Mouse (Mus musculus) heart, postnatal 36 days (tissue): Measurements from ENCODE around the gene Trp53i11. TPM values are rescaled to one million over a fixed set of nuclear protein-coding genes. Genes with fewer than 3 reads are reported as not detected.

Source experiments
- DNase-seq, 2 experiments: peaks; one replicate each; pipeline ENCODE4 v3.0.0; 2021 to 2022
- intact Hi-C: fragments of 180-260 bp; cut with DNase I; formaldehyde crosslinking; loops from one replicate; pipeline ENCODE4 v1.15.1; 2025
- total RNA-seq, 2 experiments: library from RNA; stranded (reverse); gene quantifications; 2 replicates each; pipeline ENCODE4 v1.2.3; 2021

Trp53i11 gene
- total RNA-seq, 2 experiments from 2014 or later = 32.8 to 43.4 TPM

- intact Hi-C loops = loop anchor here (1.0 to 10.0 kb wide), 4 partner anchors 76 to 438 kb away; no protein-coding TSS in a partner anchor
- DNase-seq = peak; percentile 90 to 96
These were observed 39.6 kb downstream of the Trp53i11 start for GRCm38 (mm10) chr2:93226606-93227595.

GRCm38 (mm10) chr2:93227713-93228479, 40.5 kb downstream of the Trp53i11 start:
- DNase-seq = peak in 1 of 2 experiments; percentile 24
- intact Hi-C loops = loop anchor here (1.0 to 10.0 kb wide), 5 partner anchors 39 to 437 kb away; no protein-coding TSS in a partner anchor

GRCm38 (mm10) chr2:93228480-93228824, 41.1 kb downstream of the Trp53i11 start:
- DNase-seq = no peak
- intact Hi-C loops = loop anchor here (2.0 to 10.0 kb wide), 2 partner anchors 38 to 436 kb away; no protein-coding TSS in a partner anchor

GRCm38 (mm10) chr2:93232141-93232540, 44.8 kb downstream of the Trp53i11 start:
- intact Hi-C loops = no loop called here
- no peak for DNase-seq

GRCm38 (mm10) chr2:93237055-93237454, 49.7 kb downstream of the Trp53i11 start:
- intact Hi-C loops = no loop called here
- DNase-seq = no peak

GRCm38 (mm10) chr2:93238864-93239263, 51.5 kb downstream of the Trp53i11 start:
- DNase-seq = no peak
- intact Hi-C loops = no loop called here

GRCm38 (mm10) chr2:93242166-93242565, 54.8 kb downstream of the Trp53i11 start:
- intact Hi-C loops = no loop called here

GRCm38 (mm10) chr2:93243439-93244089, 56.2 kb downstream of the Trp53i11 start:
- intact Hi-C loops = no loop called here
- no peak for DNase-seq

More at GRCm38 (mm10) chr2:93242166-93242565, 54.8 kb downstream of the Trp53i11 start:
- DNase-seq = peak in 1 of 2 experiments; percentile 20

GRCm38 (mm10) chr2:93244090-93244443, 56.7 kb downstream of the Trp53i11 start:
- DNase-seq = no peak
- intact Hi-C loops = no loop called here

GRCm38 (mm10) chr2:93249058-93249457, 61.7 kb downstream of the Trp53i11 start:
- no peak for DNase-seq
- intact Hi-C loops = no loop called here

- intact Hi-C loops = no loop called here
- no peak for DNase-seq
These were observed 63.3 kb downstream of the Trp53i11 start for GRCm38 (mm10) chr2:93250611-93251010.

Other genes starting within 250 kb of the Trp53i11 start
- 10 to 100 TPM in 1 of 2 experiments, 1 to 10 TPM in 1; 8.8 to 10.4 TPM for gene Prdm11, start 141.4 kb upstream of the Trp53i11 start, total RNA-seq
- gene Tspan18, start 147.0 kb downstream of the Trp53i11 start, total RNA-seq = 10 to 100 TPM; 12.4 to 16.2 TPM